Mouse (Mus musculus): ENCODE results near the gene Ipcef1. TPM values are rescaled to one million over a fixed set of nuclear protein-coding genes. Genes with fewer than 3 reads are reported as not detected.
"Not testable (repeated sequence)": the region's sequence is repeated elsewhere in the genome, so short reads cannot be mapped to it uniquely, and the experiment has no call there.

Ipcef1 gene
- polyA plus RNA-seq, 1 experiment from 2014 or later, result 2.9 TPM

DNA sequence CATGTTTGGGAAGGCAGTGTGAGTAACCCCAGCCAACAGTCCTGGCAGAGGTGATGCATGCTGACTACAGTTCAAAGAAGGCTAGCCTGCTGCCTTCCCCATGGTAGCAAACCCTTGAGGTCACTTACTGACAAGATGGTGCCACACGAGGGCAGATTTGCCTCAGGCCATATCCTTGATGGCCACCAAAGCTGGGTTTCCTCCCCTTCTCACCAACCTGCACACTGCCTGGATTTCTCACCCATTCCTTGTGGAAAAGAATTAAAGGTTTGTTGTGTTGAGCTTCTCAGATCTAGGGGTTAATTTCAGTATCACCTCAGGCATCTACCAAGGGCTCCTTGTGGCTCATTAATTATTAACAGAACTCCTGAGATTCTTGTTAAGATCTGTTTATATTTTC is 37.1 kb downstream of the Ipcef1 start:
- no peak overlapping the region for H3K9ac ChIP-seq (ENCODE audit: low read depth, low read length)
- no peaks in the 10 kb centered on the region for H3K9me3 ChIP-seq (ENCODE audit: control insufficient read depth, low read length)
- no peaks in the 10 kb centered on the region for H3K4me1 ChIP-seq (ENCODE audit: control insufficient read depth, insufficient read depth, low read depth, low read length)
- WGBS, result 56% methylated on average over 1 of the region's 1 CpGs
- H3K27ac ChIP-seq (ENCODE audit: low read depth, low read length), result no peak overlapping the region
- no peak overlapping the region for H3K4me2 ChIP-seq (ENCODE audit: low read length)
- no peaks in the 10 kb centered on the region for H3K27me3 ChIP-seq (replicated peaks; ENCODE audit: control insufficient read depth, insufficient read depth, low read length)
- ATAC-seq, result no peak
- no peaks in the 10 kb centered on the region for H3K36me3 ChIP-seq (ENCODE audit: control insufficient read depth, insufficient read depth, low read length)
- H3K4me3 ChIP-seq (ENCODE audit: low read length), result no peak overlapping the region

DNA sequence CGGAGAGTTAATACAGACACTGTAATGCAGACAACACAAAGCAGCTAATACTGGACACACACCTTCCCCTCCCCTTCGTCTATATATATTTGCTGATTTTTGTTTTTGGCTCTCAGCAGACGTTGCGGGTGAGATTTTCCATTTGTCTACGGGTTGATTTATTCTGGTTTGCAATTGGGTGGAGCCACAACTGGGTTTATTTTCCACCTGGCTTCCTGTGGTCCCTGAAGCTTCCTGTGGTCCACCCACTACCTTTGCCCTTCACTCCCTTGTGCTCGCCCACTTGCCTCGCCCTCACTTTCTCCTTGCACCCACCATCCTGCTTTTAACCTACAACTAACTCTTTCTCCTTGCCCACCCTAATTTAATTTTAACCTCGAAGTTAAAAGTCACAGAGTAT is 41.7 kb downstream of the Ipcef1 start:
- Histone ChIP-seq H3K9ac (ENCODE audit: low read depth, low read length) (no peak overlapping the region), H3K9me3 (ENCODE audit: control insufficient read depth, low read length) (no peaks in the 10 kb centered on the region; the same call in 1 of the 2 replicates), H3K27ac (ENCODE audit: low read depth, low read length) (no peak overlapping the region), H3K36me3 (ENCODE audit: control insufficient read depth, insufficient read depth, low read length) (no peaks in the 10 kb centered on the region), H3K4me1 (ENCODE audit: control insufficient read depth, insufficient read depth, low read depth, low read length) (no peaks in the 10 kb centered on the region), H3K4me2 (ENCODE audit: low read length) (no peak overlapping the region), H3K4me3 (ENCODE audit: low read length) (no peak overlapping the region), H3K27me3 (replicated peaks; ENCODE audit: control insufficient read depth, insufficient read depth, low read length) (no peaks in the 10 kb centered on the region)
- ATAC-seq, result no peak
- 87% methylated on average over 8 of the region's 8 CpGs for WGBS

DNA sequence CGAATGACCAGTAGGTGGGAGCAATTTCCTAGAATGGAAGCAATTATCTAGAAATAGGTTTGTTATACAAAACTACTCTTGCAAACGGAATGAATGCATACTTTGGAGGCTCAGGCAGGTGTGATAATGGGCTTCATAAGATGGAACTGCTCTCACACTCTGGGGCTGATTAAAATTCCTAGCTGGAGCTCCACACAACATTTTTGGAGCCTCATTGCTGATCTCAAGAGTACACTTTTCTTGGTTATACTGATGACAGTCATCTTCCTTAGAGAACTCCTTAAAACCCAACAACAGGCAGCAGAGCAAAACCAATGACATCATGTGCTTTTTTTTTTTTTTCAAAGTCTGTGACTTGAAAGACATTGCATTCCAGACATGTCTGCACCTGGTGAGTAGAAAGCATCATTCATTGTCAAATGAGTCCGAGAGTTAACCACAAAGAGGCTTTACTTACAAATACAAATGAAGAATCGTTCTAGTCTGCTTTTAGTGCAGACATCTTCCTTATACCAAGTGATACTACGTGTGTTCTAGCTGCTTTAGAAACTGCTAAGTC is 47.2 kb downstream of the Ipcef1 start:
- no peak overlapping the region for H3K4me3 ChIP-seq (ENCODE audit: low read length)
- H3K27ac ChIP-seq (ENCODE audit: low read depth, low read length), result no peak overlapping the region
- 52% methylated on average over 5 of the region's 5 CpGs for WGBS
- H3K9ac ChIP-seq (ENCODE audit: low read depth, low read length), result no peak overlapping the region
- H3K36me3 ChIP-seq (ENCODE audit: control insufficient read depth, insufficient read depth, low read length), result no peaks in the 10 kb centered on the region
- H3K9me3 ChIP-seq (ENCODE audit: control insufficient read depth, low read length), result no peaks in the 10 kb centered on the region; the same call in 1 of the 2 replicates
- H3K4me2 ChIP-seq (ENCODE audit: low read length), result no peak overlapping the region
- peak; percentile 80 for ATAC-seq
- no peaks in the 10 kb centered on the region for H3K4me1 ChIP-seq (ENCODE audit: control insufficient read depth, insufficient read depth, low read depth, low read length)
- H3K27me3 ChIP-seq (replicated peaks; ENCODE audit: control insufficient read depth, insufficient read depth, low read length), result no peaks in the 10 kb centered on the region

DNA sequence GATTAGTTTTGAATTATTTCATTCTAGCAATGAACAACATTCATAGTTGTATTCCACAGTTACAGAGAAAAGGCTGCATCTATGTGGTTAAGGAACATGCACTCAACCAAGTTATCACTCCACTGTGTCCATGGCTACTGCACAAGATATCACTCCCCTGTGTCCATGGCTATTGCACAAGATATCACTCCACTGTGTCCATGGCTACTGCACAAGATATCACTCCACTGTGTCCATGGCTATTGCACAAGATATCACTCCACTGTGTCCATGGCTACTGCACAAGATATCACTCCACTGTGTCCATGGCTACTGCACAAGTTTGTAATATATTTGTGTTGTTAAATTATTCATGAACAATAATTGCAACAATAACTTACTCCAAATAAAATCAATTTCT is 48.4 kb downstream of the Ipcef1 start:
- H3K4me2 ChIP-seq (ENCODE audit: low read length); ATAC-seq; H3K4me3 ChIP-seq (ENCODE audit: low read length); H3K4me1 ChIP-seq (ENCODE audit: control insufficient read depth, insufficient read depth, low read depth, low read length); H3K27ac ChIP-seq (ENCODE audit: low read depth, low read length); H3K9ac ChIP-seq (ENCODE audit: low read depth, low read length); H3K27me3 ChIP-seq (replicated peaks; ENCODE audit: control insufficient read depth, insufficient read depth, low read length); H3K9me3 ChIP-seq (ENCODE audit: control insufficient read depth, low read length); H3K36me3 ChIP-seq (ENCODE audit: control insufficient read depth, insufficient read depth, low read length): not testable (repeated sequence)

DNA sequence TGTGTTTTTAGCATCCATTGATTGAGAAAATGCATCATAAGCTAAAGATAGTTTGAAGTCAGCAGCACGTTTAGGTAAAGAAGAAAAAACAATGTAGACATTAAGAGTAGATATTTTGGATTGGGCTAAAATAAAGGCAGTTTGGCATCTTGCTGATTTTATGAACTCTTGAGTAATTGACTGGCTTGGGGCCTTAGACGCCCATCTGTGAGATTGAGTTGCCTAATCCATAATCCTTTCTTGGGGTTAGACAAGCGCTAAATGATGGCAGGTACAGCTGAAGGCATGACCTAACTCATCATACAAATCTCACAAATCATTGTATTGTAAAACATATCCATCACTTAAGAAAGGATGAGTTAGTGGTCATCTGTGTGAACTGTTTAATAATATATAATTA is 52.9 kb downstream of the Ipcef1 start:
- Histone ChIP-seq H3K36me3 (ENCODE audit: control insufficient read depth, insufficient read depth, low read length) (no peaks in the 10 kb centered on the region), H3K27ac (ENCODE audit: low read depth, low read length) (no peak overlapping the region), H3K4me3 (ENCODE audit: low read length) (no peak overlapping the region), H3K27me3 (replicated peaks; ENCODE audit: control insufficient read depth, insufficient read depth, low read length) (no peaks in the 10 kb centered on the region), H3K9ac (ENCODE audit: low read depth, low read length) (no peak overlapping the region), H3K9me3 (ENCODE audit: control insufficient read depth, low read length) (no peaks in the 10 kb centered on the region), H3K4me2 (ENCODE audit: low read length) (no peak overlapping the region), H3K4me1 (ENCODE audit: control insufficient read depth, insufficient read depth, low read depth, low read length) (no peaks in the 10 kb centered on the region)
- WGBS, result 77% methylated on average over 3 of the region's 3 CpGs
- no peak for ATAC-seq

DNA sequence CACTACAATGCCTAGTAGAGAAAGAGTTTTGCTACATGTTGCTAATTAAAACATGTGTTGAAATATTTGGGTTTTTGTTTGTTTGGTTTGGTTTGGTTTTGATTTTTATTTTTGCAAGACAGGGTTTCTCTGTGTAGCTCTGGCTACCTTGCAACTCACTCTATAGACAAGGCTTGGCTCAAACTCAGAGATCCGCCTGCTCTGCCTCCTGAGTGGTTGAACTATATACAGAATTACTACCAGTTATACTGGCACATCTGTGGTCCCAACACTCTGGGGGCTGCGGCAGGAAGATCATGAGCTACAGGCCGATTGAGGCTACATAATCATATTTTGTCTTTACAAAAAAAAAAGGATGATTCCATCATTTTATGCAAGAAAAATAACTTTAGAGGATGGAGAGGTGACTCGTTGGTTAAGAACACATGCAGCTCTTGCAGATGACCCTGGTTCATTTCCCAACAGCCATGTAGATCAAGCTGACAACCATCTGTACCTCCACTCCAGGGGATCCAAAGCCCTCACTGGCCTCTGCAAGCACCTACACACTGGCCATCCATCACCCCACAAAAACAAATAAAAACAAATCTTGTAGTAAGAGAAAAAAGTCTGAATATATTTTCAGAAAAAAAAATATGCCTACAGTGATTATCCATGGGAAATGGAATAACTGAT is 53.6 kb downstream of the Ipcef1 start:
- Histone ChIP-seq H3K4me3 (ENCODE audit: low read length) (no peak overlapping the region), H3K27ac (ENCODE audit: low read depth, low read length) (no peak overlapping the region), H3K9me3 (ENCODE audit: control insufficient read depth, low read length) (no peaks in the 10 kb centered on the region), H3K4me1 (ENCODE audit: control insufficient read depth, insufficient read depth, low read depth, low read length) (no peaks in the 10 kb centered on the region), H3K36me3 (ENCODE audit: control insufficient read depth, insufficient read depth, low read length) (no peaks in the 10 kb centered on the region), H3K27me3 (replicated peaks; ENCODE audit: control insufficient read depth, insufficient read depth, low read length) (no peaks in the 10 kb centered on the region), H3K4me2 (ENCODE audit: low read length) (no peak overlapping the region), H3K9ac (ENCODE audit: low read depth, low read length) (no peak overlapping the region)
- no peak for ATAC-seq
- 75% methylated on average over 4 of the region's 4 CpGs for WGBS

DNA sequence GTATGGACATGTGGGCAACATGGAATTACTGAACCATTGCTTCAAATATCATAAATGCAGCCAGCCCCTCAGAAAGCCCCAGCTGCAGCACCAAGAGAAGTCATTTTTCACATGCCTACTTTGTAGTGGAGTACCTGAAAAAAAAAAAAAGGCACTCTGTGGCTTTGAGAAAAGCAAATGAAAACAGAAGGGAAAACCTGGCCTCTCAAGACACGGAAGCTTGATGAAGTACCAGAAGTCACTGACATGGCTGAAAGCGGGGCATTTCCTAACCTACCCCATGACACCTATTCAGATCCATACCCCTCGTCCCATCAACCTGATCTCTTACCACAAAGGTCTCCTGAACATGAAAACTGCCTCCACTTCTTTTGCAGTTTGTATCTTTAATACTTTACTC is 55.4 kb downstream of the Ipcef1 start:
- no peak overlapping the region for H3K4me3 ChIP-seq (ENCODE audit: low read length)
- H3K4me1 ChIP-seq (ENCODE audit: control insufficient read depth, insufficient read depth, low read depth, low read length), result no peaks in the 10 kb centered on the region
- no peak overlapping the region for H3K4me2 ChIP-seq (ENCODE audit: low read length)
- H3K9me3 ChIP-seq (ENCODE audit: control insufficient read depth, low read length), result no peaks in the 10 kb centered on the region
- H3K27ac ChIP-seq (ENCODE audit: low read depth, low read length), result no peak overlapping the region
- H3K27me3 ChIP-seq (replicated peaks; ENCODE audit: control insufficient read depth, insufficient read depth, low read length), result no peaks in the 10 kb centered on the region
- ATAC-seq, result no peak
- no peak overlapping the region for H3K9ac ChIP-seq (ENCODE audit: low read depth, low read length)
- no peaks in the 10 kb centered on the region for H3K36me3 ChIP-seq (ENCODE audit: control insufficient read depth, insufficient read depth, low read length)
- whole genome bisulfite sequencing, result 90% methylated on average over 3 of the region's 3 CpGs

DNA sequence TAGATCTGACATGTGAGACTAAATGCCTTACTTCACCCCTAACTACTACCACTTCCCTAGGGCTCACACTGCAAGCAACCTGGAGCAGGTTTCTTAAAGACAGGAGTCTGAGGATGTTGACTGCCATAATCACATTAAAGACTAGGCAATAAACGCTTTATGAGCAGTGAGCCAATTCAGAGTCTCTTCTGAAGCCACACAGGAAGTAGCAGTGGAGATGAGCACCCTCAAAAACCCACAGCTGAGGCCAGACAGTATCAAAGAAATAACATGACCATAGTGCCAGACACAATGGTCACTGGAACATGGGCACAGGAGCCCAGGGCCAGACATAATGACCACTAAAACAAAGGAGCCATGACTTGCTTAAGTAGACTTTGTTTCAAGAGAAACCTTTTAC is 63.7 kb downstream of the Ipcef1 start:
- H3K4me3 ChIP-seq (ENCODE audit: low read length), result no peak overlapping the region
- no peak for ATAC-seq
- H3K4me2 ChIP-seq (ENCODE audit: low read length), result no peak overlapping the region
- H3K27ac ChIP-seq (ENCODE audit: low read depth, low read length), result no peak overlapping the region
- WGBS, result 79% methylated on average over 1 of the region's 1 CpGs
- no peaks in the 10 kb centered on the region for H3K27me3 ChIP-seq (replicated peaks; ENCODE audit: control insufficient read depth, insufficient read depth, low read length)
- H3K9ac ChIP-seq (ENCODE audit: low read depth, low read length), result no peak overlapping the region
- no peaks in the 10 kb centered on the region for H3K4me1 ChIP-seq (ENCODE audit: control insufficient read depth, insufficient read depth, low read depth, low read length)
- no peaks in the 10 kb centered on the region for H3K36me3 ChIP-seq (ENCODE audit: control insufficient read depth, insufficient read depth, low read length)
- H3K9me3 ChIP-seq (ENCODE audit: control insufficient read depth, low read length), result no peaks in the 10 kb centered on the region

DNA sequence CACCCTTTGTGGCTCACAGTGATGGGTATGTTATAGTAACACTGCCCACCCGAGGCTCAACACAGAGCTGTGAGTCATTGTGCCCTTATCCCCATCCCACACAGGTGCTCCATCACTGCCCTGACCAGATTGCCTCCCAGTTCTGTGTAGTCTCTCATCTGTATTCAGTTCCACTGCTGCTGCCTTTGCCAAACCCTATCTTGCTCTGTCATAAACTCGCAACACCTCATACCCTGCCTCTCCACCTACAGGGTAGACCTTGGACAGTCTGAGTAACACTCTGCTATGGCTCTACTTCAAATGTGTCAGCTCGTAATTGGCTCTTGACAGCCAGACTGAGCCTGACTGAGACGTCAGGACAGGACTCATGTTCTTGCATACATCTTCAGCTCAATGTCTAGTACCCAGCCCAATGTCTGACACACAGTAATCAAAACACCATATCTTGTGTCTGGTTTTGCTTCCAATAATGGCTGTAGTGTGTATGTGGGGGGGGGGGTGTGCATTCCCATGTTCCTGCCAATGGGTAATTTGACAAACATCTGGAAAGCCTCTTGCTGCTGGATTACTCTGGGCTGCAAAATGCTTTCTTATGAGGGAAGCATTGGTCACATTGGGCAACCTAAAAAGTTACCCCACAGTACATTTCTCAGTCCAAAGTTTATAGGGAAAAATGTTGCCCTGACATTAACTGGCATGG is 64.7 kb downstream of the Ipcef1 start:
- Histone ChIP-seq H3K4me3 (ENCODE audit: low read length) (no peak overlapping the region), H3K9me3 (ENCODE audit: control insufficient read depth, low read length) (no peaks in the 10 kb centered on the region), H3K27ac (ENCODE audit: low read depth, low read length) (no peak overlapping the region), H3K27me3 (replicated peaks; ENCODE audit: control insufficient read depth, insufficient read depth, low read length) (no peaks in the 10 kb centered on the region), H3K9ac (ENCODE audit: low read depth, low read length) (no peak overlapping the region), H3K36me3 (ENCODE audit: control insufficient read depth, insufficient read depth, low read length) (no peaks in the 10 kb centered on the region), H3K4me2 (ENCODE audit: low read length) (no peak overlapping the region), H3K4me1 (ENCODE audit: control insufficient read depth, insufficient read depth, low read depth, low read length) (no peaks in the 10 kb centered on the region)
- ATAC-seq, result no peak
- 68% methylated on average over 4 of the region's 4 CpGs for WGBS

All from hindbrain, embryonic 16.5 days (tissue).